Mouse (Mus musculus) subcutaneous adipose tissue, adult 2 months (tissue): ENCODE results near the gene Dcpp2. TPM values are rescaled to one million over a fixed set of nuclear protein-coding genes. Genes with fewer than 3 reads are reported as not detected.

Experiments used
- polyA plus RNA-seq: library from polyadenylated mRNA; depleted of rRNA; stranded (reverse); fragments of >200 nt; gene quantifications from 2 replicates; pipeline ENCODE4 v1.2.3, GENCODE M21; 2012; ENCODE audit warnings: low replicate concordance; rRNA removed

Dcpp2 gene
- not detected in 2 replicates for polyA plus RNA-seq

GRCm38 (mm10) chr17:23880576-23880975, at the start of gene Dcpp2, which contains the start of gene Dcpp1:
Gene Dcpp2 (plus strand): TSS chr17:23880880.
Gene Dcpp1 (plus strand): TSS chr17:23880876.

GRCm38 (mm10) chr17:23836006-23836575, 44.6 kb upstream of the Dcpp2 start, which contains the start of gene Prss33:
Gene Prss33 (minus strand): TSS chr17:23836056.

GRCm38 (mm10) chr17:23843812-23844273, 36.8 kb upstream of the Dcpp2 start, which contains the start of the genes Prss32 and Prss41:
Gene Prss32 (plus strand): TSS chr17:23843855.
Gene Prss41 (minus strand): TSS chr17:23844172.

GRCm38 (mm10) chr17:23867756-23868155, 12.9 kb upstream of the Dcpp2 start, which contains the start of gene Prss21:
Gene Prss21 (plus strand): TSS chr17:23868056.

GRCm38 (mm10) chr17:23917158-23917557, 36.5 kb downstream of the Dcpp2 start, which contains the start of gene Dcpp3:
Gene Dcpp3 (plus strand): TSS chr17:23917458.

GRCm38 (mm10) chr17:23941372-23941771, 60.7 kb downstream of the Dcpp2 start, which contains the start of gene Sbp:
Gene Sbp (plus strand): TSS chr17:23941672.

Other genes with a start within 250 kb of the Dcpp2 start
- gene Mmp25, start 235.6 kb upstream of the Dcpp2 start, polyA plus RNA-seq: 0.37 and 1.3 TPM in 2 replicates
- 0.09 and 0.81 TPM in 2 replicates for gene Bicdl2, start 220.4 kb upstream of the Dcpp2 start, polyA plus RNA-seq
- gene Hcfc1r1, start 207.3 kb upstream of the Dcpp2 start, polyA plus RNA-seq: 347 and 380 TPM in 2 replicates
- gene Thoc6, start 207.0 kb upstream of the Dcpp2 start, polyA plus RNA-seq: 23.8 and 34.1 TPM in 2 replicates
- 16.6 and 25.7 TPM in 2 replicates for gene Tnfrsf12a, start 203.4 kb upstream of the Dcpp2 start, polyA plus RNA-seq
- gene Cldn6, start 201.6 kb upstream of the Dcpp2 start, polyA plus RNA-seq: 1.6 TPM in 1 of 2 replicates, not detected in the other
- 1.7 TPM in 1 of 2 replicates, not detected in the other for gene Cldn9, start 196.9 kb upstream of the Dcpp2 start, polyA plus RNA-seq
- gene 1520401A03Rik, start 158.1 kb upstream of the Dcpp2 start, polyA plus RNA-seq: 0.05 and 0.06 TPM in 2 replicates
- gene Pkmyt1, start 154.5 kb upstream of the Dcpp2 start, polyA plus RNA-seq: 22.6 and 25.7 TPM in 2 replicates
- 37.7 and 88.3 TPM in 2 replicates for gene Paqr4, start 140.0 kb upstream of the Dcpp2 start, polyA plus RNA-seq
- gene Kremen2, start 135.0 kb upstream of the Dcpp2 start, polyA plus RNA-seq: 0.10 and 0.24 TPM in 2 replicates
- 51.7 and 65.7 TPM in 2 replicates for gene Flywch1, start 109.3 kb upstream of the Dcpp2 start, polyA plus RNA-seq
- gene Flywch2, start 94.8 kb upstream of the Dcpp2 start, polyA plus RNA-seq: 5.5 and 18.8 TPM in 2 replicates
- 400 and 623 TPM in 2 replicates for gene Srrm2, start 90.3 kb upstream of the Dcpp2 start, polyA plus RNA-seq
- gene Elob, start 51.7 kb upstream of the Dcpp2 start, polyA plus RNA-seq: 589 and 702 TPM in 2 replicates
- gene Prss33, start 44.8 kb upstream of the Dcpp2 start, polyA plus RNA-seq: 0.09 and 0.33 TPM in 2 replicates
- gene Prss32, start 37.0 kb upstream of the Dcpp2 start, polyA plus RNA-seq: not detected in 2 replicates
- 0.32 and 0.64 TPM in 2 replicates for gene Prss41, start 36.7 kb upstream of the Dcpp2 start, polyA plus RNA-seq
- 0.09 TPM in 1 of 2 replicates, not detected in the other for gene Prss21, start 12.8 kb upstream of the Dcpp2 start, polyA plus RNA-seq
- gene Dcpp1, start within 50 bp of the Dcpp2 start, polyA plus RNA-seq: not detected in 2 replicates
- not detected in 2 replicates for gene Dcpp3, start 36.6 kb downstream of the Dcpp2 start, polyA plus RNA-seq
- not detected in 2 replicates for gene Sbp, start 60.8 kb downstream of the Dcpp2 start, polyA plus RNA-seq
- not detected in 2 replicates for gene Sbpl, start 74.4 kb downstream of the Dcpp2 start, polyA plus RNA-seq
- 0.37 and 1.5 TPM in 2 replicates for gene Prss30, start 99.7 kb downstream of the Dcpp2 start, polyA plus RNA-seq
- gene Prss22, start 117.2 kb downstream of the Dcpp2 start, polyA plus RNA-seq: 1.0 TPM in 1 of 2 replicates, not detected in the other
- 2.3 and 9.7 TPM in 2 replicates for gene Prss27, start 157.3 kb downstream of the Dcpp2 start, polyA plus RNA-seq
- 17.6 and 36.4 TPM in 2 replicates for gene Kctd5, start 192.6 kb downstream of the Dcpp2 start, polyA plus RNA-seq